In genomic region chr7:25390054-25390770, GRCm38 (mm10) we compare ENCODE assay signal across 9 mouse cellular contexts. TPM values are rescaled to one million over a fixed set of nuclear protein-coding genes. Genes with fewer than 3 reads are reported as not detected.
DNase-seq lines count a peak whose midpoint lies in the region; ATAC-seq lines count a peak whose summit lies in the region.
"Had no signal": no experiment of that assay in that cellular context is flagged by ENCODE, and none has a peak within 500 bp of the region (broad histone marks: within the 10 kb centered on the region; RNA-seq: fewer than 3 reads in every experiment).

No protein-coding gene starts in this region.

- WGBS in embryonic facial prominence, embryonic 13.5 days, result 38% methylated on average over 8 of the region's 8 CpGs
- 59% methylated on average over 8 of the region's 8 CpGs for WGBS in liver, embryonic 15.5 days (ENCODE audit: insufficient replicate concordance)

- H3K27ac ChIP-seq in embryonic facial prominence, embryonic 13.5 days, result peak overlapping the region; percentile 68
- H3K27ac ChIP-seq in liver, embryonic 15.5 days (replicated peaks), result peak overlapping the region; percentile 66

- no peak overlapping the region for H3K4me3 ChIP-seq in embryonic facial prominence, embryonic 13.5 days
- no peak overlapping the region for H3K4me3 ChIP-seq in liver, embryonic 15.5 days (replicated peaks)

- peaks cover 39% of the 10 kb centered on the region for H3K4me1 ChIP-seq in embryonic facial prominence, embryonic 13.5 days
- H3K4me1 ChIP-seq in liver, embryonic 15.5 days (replicated peaks), result peaks cover 90% of the 10 kb centered on the region

- H3K4me2 ChIP-seq in embryonic facial prominence, embryonic 13.5 days, result peak overlapping the region; percentile 9; the same call in 1 of the 2 replicates
- peak overlapping the region; percentile 41 for H3K4me2 ChIP-seq in liver, embryonic 15.5 days

- ATAC-seq in embryonic facial prominence, embryonic 13.5 days (ENCODE audit: insufficient number of reproducible peaks, insufficient read depth, low FRiP score, low TSS enrichment, low read depth), result no peak
- ATAC-seq in liver, embryonic 15.5 days (ENCODE audit: insufficient read depth), result peak; percentile 87

- H3K9ac ChIP-seq in embryonic facial prominence, embryonic 13.5 days, result peak overlapping the region; percentile 58; the same call in 1 of the 2 replicates
- peak overlapping the region; percentile 31 for H3K9ac ChIP-seq in liver, embryonic 15.5 days

- DNase-seq in cerebellum, adult 9-11 months, result peak; percentile 57
- no peak for DNase-seq in cerebellum, postnatal 25 days
- DNase-seq in 3T3-L1 (ENCODE audit: low read depth, low spot score), result peak; percentile 90
- DNase-seq in heart, postnatal 4 days, result peak; percentile 73
- DNase-seq in urinary bladder, postnatal 14 days (ENCODE audit: low spot score), result peak; percentile 82
- no peak for DNase-seq in embryo, embryonic 11 days

- no peaks in the 10 kb centered on the region for H3K9me3 ChIP-seq in embryonic facial prominence, embryonic 13.5 days
- H3K9me3 ChIP-seq in liver, embryonic 15.5 days (replicated peaks), result no peaks in the 10 kb centered on the region

- no peaks in the 10 kb centered on the region for H3K27me3 ChIP-seq in embryonic facial prominence, embryonic 13.5 days
- no peaks in the 10 kb centered on the region for H3K27me3 ChIP-seq in liver, embryonic 15.5 days
- H3K27me3 ChIP-seq: CH12.LX had no signal

- H3K36me3 ChIP-seq in embryonic facial prominence, embryonic 13.5 days, result peaks cover 25% of the 10 kb centered on the region
- H3K36me3 ChIP-seq in liver, embryonic 15.5 days (replicated peaks), result peaks cover 10% of the 10 kb centered on the region

RNA-seq across cellular contexts. Expression of gene Lipe, which starts 8.3 kb away (rescaled TPM):
- 9.5 and 9.9 TPM in 2 replicates for polyA plus RNA-seq in embryonic facial prominence, embryonic 13.5 days (2015; fragmentation: Nextera tagmentation; extraction: Ambion mirVana)
- 10 to 100 TPM; 20.8 to 22.6 TPM for total RNA-seq in heart, postnatal 4 days (2021)
- 3.4 and 3.8 TPM in 2 replicates for polyA plus RNA-seq in liver, embryonic 15.5 days (2015; fragmentation: Nextera tagmentation; extraction: Ambion mirVana)

RNA-seq across cellular contexts. Expression of gene Cnfn, which starts 20.7 kb away (rescaled TPM):
- polyA plus RNA-seq in embryonic facial prominence, embryonic 13.5 days (2015; fragmentation: Nextera tagmentation; extraction: Ambion mirVana), result 4.4 and 7.0 TPM in 2 replicates
- not detected for total RNA-seq in heart, postnatal 4 days (2021)
- 0.24 TPM in 1 of 2 replicates, not detected in the other for polyA plus RNA-seq in liver, embryonic 15.5 days (2015; fragmentation: Nextera tagmentation; extraction: Ambion mirVana)
- total RNA-seq: CH12.LX had no signal

RNA-seq across cellular contexts. Expression of gene Cxcl17, which starts 22.5 kb away (rescaled TPM):
- 0.85 TPM in 1 of 2 replicates, not detected in the other for polyA plus RNA-seq in embryonic facial prominence, embryonic 13.5 days (2015; fragmentation: Nextera tagmentation; extraction: Ambion mirVana)
- total RNA-seq in heart, postnatal 4 days (2021), result not detected
- not detected in 2 replicates for polyA plus RNA-seq in liver, embryonic 15.5 days (2015; fragmentation: Nextera tagmentation; extraction: Ambion mirVana)
- total RNA-seq: CH12.LX had no signal

Comparison
In these comparisons a context has a peak if more than half of its experiments do, and no peak if none do; other contexts are left out.
1. DNase-seq: peak in cerebellum, adult 9-11 months (single experiment), 3T3-L1 (single experiment), heart, postnatal 4 days (single experiment) and urinary bladder, postnatal 14 days (single experiment); none in cerebellum, postnatal 25 days (0 of 2) and embryo, embryonic 11 days (single experiment).